Mouse (Mus musculus) cerebellum, postnatal 36 days (tissue): Measurements from ENCODE around the gene Mpi.

Source experiments
- DNase-seq, 2 experiments: peaks; one replicate each; pipeline ENCODE4 v3.0.0; 2021 to 2022; ENCODE audit warnings: mixed read lengths in 2 of 2

The Mpi gene

GRCm38 (mm10) chr9:57552139-57552887, at the start of gene Mpi:
Gene Mpi, minus strand, starts transcription at chr9:57552763.
- DNase-seq: peak; percentile 68 to 72

GRCm38 (mm10) chr9:57602098-57602497, 49.5 kb upstream of the Mpi start:
- no peak for DNase-seq

- peak in 1 of 2 experiments; percentile 44 for DNase-seq
Measured at GRCm38 (mm10) chr9:57601353-57601706, 48.8 kb upstream of the Mpi start.

GRCm38 (mm10) chr9:57600620-57601352, 48.2 kb upstream of the Mpi start:
- DNase-seq: no peak

GRCm38 (mm10) chr9:57598851-57599563, 46.4 kb upstream of the Mpi start:
- DNase-seq: no peak

- no peak for DNase-seq
Measured at GRCm38 (mm10) chr9:57597929-57598382, 45.4 kb upstream of the Mpi start.

GRCm38 (mm10) chr9:57597265-57597664, 44.7 kb upstream of the Mpi start:
- DNase-seq: no peak

- DNase-seq: no peak
Measured at GRCm38 (mm10) chr9:57594174-57594509, 41.6 kb upstream of the Mpi start.

GRCm38 (mm10) chr9:57593454-57594173, 41.1 kb upstream of the Mpi start:
- DNase-seq: no peak

- DNase-seq: no peak
Measured at GRCm38 (mm10) chr9:57590726-57591125, 38.2 kb upstream of the Mpi start.

GRCm38 (mm10) chr9:57589224-57590126, 36.9 kb upstream of the Mpi start, which contains the start of gene Ulk3:
Gene Ulk3, plus strand, starts transcription at chr9:57589452.
- peak; percentile 71 to 75 for DNase-seq

- no peak for DNase-seq
Measured at GRCm38 (mm10) chr9:57584991-57585390, 32.4 kb upstream of the Mpi start.

GRCm38 (mm10) chr9:57577144-57577849, 24.7 kb upstream of the Mpi start:
- DNase-seq: no peak

GRCm38 (mm10) chr9:57575577-57575976, 23.0 kb upstream of the Mpi start:
- no peak for DNase-seq

GRCm38 (mm10) chr9:57574397-57574796, 21.8 kb upstream of the Mpi start:
- no peak for DNase-seq

- no peak for DNase-seq
Measured at GRCm38 (mm10) chr9:57568500-57568899, 15.9 kb upstream of the Mpi start.

- DNase-seq: no peak
Measured at GRCm38 (mm10) chr9:57566846-57567245, 14.3 kb upstream of the Mpi start.

- no peak for DNase-seq
Measured at GRCm38 (mm10) chr9:57565741-57566221, 13.2 kb upstream of the Mpi start.

- DNase-seq: no peak
Measured at GRCm38 (mm10) chr9:57564609-57565008, 12.0 kb upstream of the Mpi start.

- DNase-seq: no peak
Measured at GRCm38 (mm10) chr9:57562896-57563372, 10.4 kb upstream of the Mpi start.

GRCm38 (mm10) chr9:57561711-57562099, 9.1 kb upstream of the Mpi start:
- DNase-seq: no peak
